Mouse (Mus musculus) thymus, postnatal 36 days (tissue): ENCODE measurements around the gene Commd2.

ENCODE experiments used
- DNase-seq, 2 experiments: peaks; one replicate each; pipeline ENCODE4 v3.0.0; 2022; ENCODE audit warnings: mixed read lengths in 2 of 2

Gene Commd2

DNA sequence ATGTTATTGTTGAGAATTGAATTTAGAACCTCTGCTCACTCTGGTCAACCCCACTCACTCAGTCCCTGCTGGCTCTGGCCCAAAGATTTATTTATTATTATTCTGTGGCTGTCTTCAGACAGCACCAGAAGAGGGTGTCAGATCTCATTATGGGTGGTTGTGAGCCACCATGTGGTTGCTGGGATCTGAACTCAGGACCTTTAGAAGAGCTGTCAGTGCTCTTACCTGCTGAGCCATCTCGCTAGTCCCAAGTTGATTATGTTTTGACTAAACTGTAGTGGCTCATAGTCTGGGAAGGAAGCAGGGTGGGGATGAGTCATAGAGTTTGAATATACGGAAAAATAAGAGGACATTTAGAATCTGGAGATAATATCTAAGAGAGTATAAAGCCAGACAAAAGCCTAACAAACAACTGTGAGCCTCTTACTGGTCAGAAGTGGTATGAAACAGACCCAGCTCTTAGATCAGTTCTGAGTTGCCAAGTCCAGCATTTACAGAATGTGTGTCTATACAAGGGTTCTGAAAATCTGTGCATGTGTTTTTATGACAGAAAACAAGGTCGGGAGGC, 39.0 kb downstream of the Commd2 start:
- DNase-seq = no peak

DNA sequence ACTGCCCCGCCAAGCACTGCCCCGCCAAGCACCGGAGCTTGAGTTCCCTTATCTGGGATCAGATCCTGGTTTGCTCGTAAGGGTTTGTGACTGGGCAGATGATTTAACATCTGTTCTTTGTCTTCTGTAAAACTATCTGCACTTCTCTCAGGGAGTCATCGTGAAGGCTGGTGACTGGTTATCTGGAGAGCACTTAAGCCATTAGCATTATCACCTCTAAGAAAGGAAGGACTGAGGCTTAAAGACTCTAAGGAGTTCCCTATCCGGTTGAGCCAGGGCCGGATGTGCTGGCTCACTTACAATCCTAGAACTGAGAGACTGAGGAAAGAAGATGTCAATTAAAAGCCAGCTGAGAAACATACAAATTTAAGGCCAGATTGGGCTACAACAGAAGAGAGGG, 39.7 kb downstream of the Commd2 start:
- DNase-seq = no peak

DNA sequence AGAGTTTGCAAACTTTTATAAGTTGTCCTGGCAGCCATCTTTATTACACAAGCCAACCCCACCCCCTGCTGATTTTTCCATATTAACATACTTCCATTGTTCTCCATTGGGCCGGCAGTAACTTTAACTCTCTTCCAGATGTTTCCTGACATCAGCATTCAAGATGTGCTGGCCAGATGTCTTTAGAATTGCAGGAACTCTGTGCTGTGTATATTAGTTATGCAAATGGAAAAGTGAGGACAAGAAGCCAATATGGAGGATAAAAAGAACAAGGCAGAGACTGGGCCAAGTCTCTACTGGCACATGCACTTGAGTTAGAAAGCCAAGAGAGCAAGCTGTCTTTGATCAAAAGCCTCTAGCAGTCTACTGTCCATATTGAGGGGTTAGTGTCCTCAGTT, 46.9 kb downstream of the Commd2 start:
- DNase-seq = no peak

DNA sequence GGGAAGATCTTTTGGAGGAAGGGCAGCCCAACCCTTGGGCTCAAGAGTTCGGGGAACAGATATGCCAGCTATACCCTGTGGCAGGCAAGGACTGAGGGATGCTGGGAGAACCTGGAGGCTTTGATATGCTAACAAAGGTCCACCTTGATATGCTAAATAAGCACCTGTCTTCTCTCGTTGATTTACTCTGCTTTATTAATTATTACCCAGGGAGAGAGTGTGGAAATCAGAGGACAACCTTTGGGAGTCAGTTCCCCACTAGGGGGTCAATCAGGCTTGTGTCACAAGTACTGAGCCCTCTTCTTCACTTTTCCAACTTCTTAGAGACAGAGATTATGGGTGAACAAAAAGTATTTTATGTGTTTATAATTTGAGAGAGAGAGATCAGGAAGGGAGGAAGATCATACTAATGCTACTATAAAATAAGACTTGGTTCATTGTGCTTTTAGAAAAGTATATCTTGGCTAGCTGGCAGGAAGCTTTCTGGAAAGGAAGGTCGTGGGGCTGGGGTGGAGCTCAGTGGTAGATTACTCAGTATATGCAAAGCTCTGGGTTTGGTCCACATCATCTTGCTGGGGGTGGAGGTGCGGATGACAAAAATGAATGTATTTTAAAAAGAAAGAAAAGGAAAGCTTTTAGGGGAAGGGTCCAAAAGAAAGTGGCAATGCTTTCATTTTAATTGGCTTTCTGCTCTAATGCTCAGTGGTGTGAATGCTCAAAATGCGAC, 47.5 kb downstream of the Commd2 start:
- DNase-seq = no peak

DNA sequence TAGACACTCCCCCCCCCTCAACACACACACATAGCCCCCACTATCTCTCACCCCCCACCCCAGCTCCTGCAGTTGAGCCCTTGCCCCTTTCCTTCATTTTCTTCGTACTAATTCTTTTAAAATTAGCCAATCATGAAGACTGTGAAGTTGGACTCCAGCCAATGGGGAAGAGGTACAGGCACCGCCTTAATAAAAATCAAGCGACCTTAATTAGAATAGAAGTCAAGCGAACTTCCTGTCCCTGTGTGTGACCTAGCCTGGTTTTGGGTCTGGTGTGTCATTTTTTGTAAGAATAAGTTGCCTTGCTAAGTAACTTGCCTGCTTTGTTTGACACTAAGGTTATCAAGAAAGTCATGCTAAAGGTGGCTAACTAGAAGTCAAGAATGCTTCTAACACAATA, 48.9 kb downstream of the Commd2 start:
- DNase-seq = no peak

DNA sequence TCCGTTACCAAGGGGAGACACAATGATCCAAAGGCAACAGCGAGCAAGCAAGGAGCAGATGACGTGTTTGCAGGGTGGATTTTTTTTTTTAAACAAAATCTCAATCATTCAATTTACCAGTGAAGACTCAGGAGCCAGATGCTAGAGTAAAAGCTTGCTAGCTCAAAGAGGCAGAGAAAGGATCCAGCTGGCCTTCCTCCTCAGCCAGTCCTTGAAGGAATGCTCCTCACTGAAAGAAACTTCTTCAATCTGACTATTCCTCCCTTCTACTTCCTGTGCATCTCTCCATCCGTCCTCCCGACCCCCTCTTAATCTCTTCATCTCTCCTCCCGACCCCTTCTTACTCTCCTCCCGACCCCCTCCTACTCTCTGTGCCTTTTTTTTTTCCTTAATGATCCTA, 54.9 kb downstream of the Commd2 start:
- no peak for DNase-seq

DNA sequence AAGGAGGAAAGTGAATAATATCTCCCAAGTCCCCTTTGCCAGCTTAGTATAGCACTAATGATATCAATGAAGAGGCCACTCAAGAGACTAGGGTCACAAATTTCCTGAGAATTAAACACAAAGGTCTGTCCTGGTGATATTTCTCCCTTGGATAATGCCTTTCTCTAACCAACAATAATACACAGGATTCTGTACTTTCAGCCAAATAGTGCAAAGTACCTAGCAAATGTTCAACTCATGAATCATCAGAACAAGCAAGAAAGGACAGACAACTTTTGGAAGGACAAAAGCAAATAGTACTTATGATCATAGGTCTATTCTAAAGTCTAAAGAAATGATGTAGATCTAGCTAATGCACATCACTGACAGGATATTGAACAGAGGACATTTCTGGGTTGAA, 56.0 kb downstream of the Commd2 start:
- DNase-seq = no peak
